Mouse (Mus musculus) testis, adult 2 months (tissue): ENCODE measurements around the gene Ldlrad2.

Experiments
- CTCF ChIP-seq: fragments of 200-500 bp; IDR thresholded peaks from 2 replicates; pipeline ENCODE4 v1.5.1; 2012; ENCODE audit warnings: low read depth, mild to moderate bottlenecking, inconsistent platforms, low read length, moderate library complexity; ENCODE audit not compliant: control insufficient read depth, insufficient read depth, insufficient replicate concordance
- POLR2A ChIP-seq: fragments of 200-500 bp; IDR thresholded peaks from 2 replicates; pipeline ENCODE4 v1.6.1; 2012; ENCODE audit warnings: low read depth, mild to moderate bottlenecking, inconsistent platforms, low read length, moderate library complexity; ENCODE audit not compliant: control insufficient read depth

- no peak for TF ChIP-seq CTCF
- TF ChIP-seq POLR2A: no peak
Measured at GRCm38 (mm10) chr4:137569873-137570272, 4.5 kb downstream of the Ldlrad2 start.
